Mouse (Mus musculus) embryonic fibroblast, embryonic 13.5 days (primary cell): ENCODE results near the gene Cfap43. TPM values are rescaled to one million over a fixed set of nuclear protein-coding genes. Genes with fewer than 3 reads are reported as not detected.

ENCODE experiments used
- H3K27ac ChIP-seq: 2 replicates; pipeline ENCODE4 v1.5.1; 2012; ENCODE audit warnings: low read length, control low read depth, inconsistent platforms; ENCODE audit not compliant: insufficient read depth
- H3K4me1 ChIP-seq: 2 replicates; pipeline ENCODE4 v1.6.1; 2011; ENCODE audit warnings: low read length; ENCODE audit not compliant: control insufficient read depth, insufficient read depth
- H3K4me3 ChIP-seq: 2 replicates; pipeline ENCODE4 v1.5.1; 2011; ENCODE audit warnings: mild to moderate bottlenecking, control low read depth, low read length; ENCODE audit not compliant: insufficient read depth
- CTCF ChIP-seq: IDR thresholded peaks from 2 replicates; pipeline ENCODE4 v1.5.1; 2011; ENCODE audit warnings: mild to moderate bottlenecking, control low read depth, low read length, moderate library complexity, borderline replicate concordance; ENCODE audit not compliant: insufficient read depth
- POLR2A ChIP-seq: IDR thresholded peaks from 2 replicates; pipeline ENCODE4 v1.6.1; 2011; ENCODE audit warnings: low read depth, mild to moderate bottlenecking, control low read depth, low read length, moderate library complexity
- polyA plus RNA-seq: library from polyadenylated mRNA; stranded (reverse); fragments of >200 nt; gene quantifications from 2 replicates; pipeline ENCODE4 v1.2.4, GENCODE M21; 2011; ENCODE audit warnings: low read depth; ENCODE audit not compliant: missing spikeins, insufficient read length

Cfap43 gene
- polyA plus RNA-seq, result not detected in 2 replicates

DNA sequence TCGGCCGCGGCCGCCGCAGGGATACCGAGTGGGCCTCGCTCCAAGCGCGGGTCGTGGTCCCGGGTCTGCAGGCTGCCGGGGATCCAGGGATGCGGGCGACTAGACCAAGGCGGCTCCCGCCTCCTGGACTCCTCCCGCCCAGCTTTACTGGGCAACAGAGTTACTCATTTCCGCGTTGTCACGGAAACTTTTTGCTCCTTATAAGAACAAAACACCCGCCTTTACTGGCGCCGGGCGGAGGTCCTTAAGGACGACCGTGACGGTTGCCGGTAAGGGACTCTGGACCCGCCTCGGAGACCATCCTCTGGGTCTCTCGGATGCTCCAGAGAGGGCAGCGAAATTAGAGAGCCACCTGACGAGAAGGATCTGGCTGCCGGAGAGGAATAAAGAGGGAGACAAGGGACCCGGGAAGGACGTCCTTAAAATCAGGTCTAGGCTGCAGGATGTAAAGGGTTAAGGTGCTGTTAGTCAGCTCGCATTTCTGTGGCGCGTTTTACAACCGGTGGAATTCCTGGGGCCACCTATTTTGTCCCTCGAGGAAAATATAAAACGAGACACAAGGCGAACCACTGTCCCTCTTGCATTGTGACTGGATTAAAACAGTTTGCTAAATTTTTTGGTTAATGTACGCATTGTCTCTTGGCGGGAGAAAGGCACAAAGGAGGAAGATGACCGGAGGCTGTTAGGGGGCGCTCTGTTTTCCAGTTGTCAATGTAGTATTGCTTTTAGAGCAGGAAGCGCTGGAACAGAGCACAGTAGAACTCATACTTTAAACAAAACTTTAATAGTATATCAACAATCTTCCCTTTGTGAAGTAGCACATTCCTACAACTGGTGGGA lies at the start of gene Cfap43, which contains the start of gene Itprip:
Gene Cfap43, minus strand, starts transcription at position 162 of the 840 bp plus-strand sequence.
Gene Itprip, minus strand, starts transcription at position 174 of the 840 bp plus-strand sequence.
- TF ChIP-seq CTCF (no peak), POLR2A (peak; percentile 73)
- Histone ChIP-seq H3K4me3 (peak within 1 kb of the TSS; percentile 92), H3K27ac (peak within 1 kb of the TSS; percentile 86), H3K4me1 (peaks cover 5% of the 10 kb centered on the region; the same call in 1 of the 2 replicates)

DNA sequence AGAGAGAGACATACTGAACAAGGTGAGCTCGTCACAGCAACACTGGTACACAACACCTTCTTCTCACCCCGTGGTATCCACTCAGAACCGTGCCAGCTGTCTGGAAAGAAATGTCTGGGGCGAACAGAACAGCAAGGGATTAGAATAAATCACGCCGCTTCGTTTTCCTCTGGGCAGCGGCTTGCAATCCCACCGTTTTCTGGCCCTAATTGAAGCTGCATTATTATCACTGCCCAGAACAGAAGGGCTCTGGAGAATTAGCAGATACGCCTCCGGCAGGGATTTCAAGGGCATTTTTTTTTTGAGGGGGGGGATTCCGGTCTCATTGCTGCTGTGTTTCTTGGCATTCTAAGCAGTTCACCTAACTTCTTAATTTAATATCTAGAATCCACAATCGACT lies 39.1 kb upstream of the Cfap43 start:
- Histone ChIP-seq H3K27ac (no peak overlapping the region), H3K4me3 (no peak overlapping the region), H3K4me1 (no peaks in the 10 kb centered on the region)
- TF ChIP-seq POLR2A (no peak), CTCF (no peak)

DNA sequence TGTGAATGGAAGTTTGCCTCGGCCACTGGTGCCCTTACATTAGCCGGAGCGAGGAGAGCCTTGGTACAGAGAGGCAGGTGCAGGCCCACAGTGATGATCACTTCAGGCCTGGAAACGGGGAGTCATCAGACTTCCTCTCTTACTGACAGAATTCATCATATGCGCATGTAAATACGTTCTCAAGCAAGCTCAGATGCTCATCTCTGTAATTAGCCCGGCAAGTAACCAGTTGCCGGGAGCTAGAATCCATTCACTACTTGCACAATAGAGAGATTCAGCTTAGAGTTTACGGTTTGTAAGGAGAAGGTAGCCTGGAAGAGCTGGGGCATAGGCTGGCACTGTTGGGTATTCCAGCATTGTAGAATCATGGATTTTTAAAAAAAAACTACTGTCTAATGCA lies 34.1 kb upstream of the Cfap43 start:
- no peak overlapping the region for H3K4me3 ChIP-seq
- H3K4me1 ChIP-seq, result no peaks in the 10 kb centered on the region
- no peak overlapping the region for H3K27ac ChIP-seq
- TF ChIP-seq POLR2A (no peak), CTCF (no peak)

DNA sequence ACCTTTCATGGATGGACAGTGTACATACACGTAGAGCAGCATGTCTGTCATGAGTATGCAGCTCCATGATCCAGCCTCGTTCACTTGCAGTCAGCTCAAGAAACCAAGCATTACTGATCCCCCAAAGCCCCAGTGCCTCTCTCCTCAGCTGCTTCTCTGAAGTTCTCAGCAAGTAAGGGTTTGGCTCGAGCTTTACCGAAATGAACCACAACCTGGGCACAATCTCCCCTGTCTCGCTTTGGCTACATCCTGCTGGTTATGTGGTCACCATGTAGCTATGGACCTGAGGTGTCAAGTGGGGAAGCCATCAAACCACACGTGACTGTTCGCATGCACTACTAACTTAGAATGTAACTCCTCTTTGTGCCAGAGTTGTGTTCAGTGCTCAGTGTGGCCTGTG lies 31.9 kb upstream of the Cfap43 start:
- Histone ChIP-seq H3K4me1 (no peaks in the 10 kb centered on the region), H3K4me3 (no peak overlapping the region), H3K27ac (no peak overlapping the region)
- no peak for TF ChIP-seq CTCF

DNA sequence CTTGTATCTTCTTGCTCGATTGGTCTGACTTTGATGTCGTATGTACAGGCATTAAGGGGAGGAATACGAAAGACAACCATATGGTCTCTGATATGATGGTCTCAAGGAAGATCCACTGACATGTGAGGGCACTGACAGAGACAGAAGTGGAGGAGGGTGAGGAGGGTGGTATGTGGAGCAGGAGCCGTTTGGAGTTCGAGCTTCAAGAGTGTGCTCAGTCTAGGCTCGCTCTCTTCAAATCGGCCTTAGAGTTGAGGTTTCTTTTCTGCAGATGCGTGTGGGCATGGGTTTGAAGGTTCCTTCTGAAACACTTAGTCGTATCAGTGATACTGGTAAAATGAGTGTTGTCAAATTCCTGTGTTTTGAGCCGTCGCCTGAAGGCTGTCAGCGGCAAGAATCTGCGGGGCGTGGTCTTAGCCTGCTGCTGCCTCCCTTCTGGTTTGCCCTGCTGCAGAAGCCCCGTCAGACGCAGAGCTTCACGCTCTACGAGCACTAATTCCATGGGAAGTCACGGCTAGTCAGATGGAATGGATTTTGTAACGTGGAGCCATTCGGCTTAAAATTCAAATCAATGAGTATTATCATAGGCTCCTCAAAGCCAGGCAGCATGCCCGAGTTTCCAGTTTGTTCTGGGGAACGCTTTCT lies 27.9 kb upstream of the Cfap43 start:
- no peak overlapping the region for H3K4me3 ChIP-seq
- TF ChIP-seq CTCF (no peak), POLR2A (no peak)
- no peaks in the 10 kb centered on the region for H3K4me1 ChIP-seq
- H3K27ac ChIP-seq, result no peak overlapping the region

GRCm38 (mm10) chr19:47939361-47939760 lies 20.3 kb upstream of the Cfap43 start:
- TF ChIP-seq POLR2A, result no peak
- no peak for TF ChIP-seq CTCF
- no peak overlapping the region for H3K4me3 ChIP-seq
- no peaks in the 10 kb centered on the region for H3K4me1 ChIP-seq
- no peak overlapping the region for H3K27ac ChIP-seq

DNA sequence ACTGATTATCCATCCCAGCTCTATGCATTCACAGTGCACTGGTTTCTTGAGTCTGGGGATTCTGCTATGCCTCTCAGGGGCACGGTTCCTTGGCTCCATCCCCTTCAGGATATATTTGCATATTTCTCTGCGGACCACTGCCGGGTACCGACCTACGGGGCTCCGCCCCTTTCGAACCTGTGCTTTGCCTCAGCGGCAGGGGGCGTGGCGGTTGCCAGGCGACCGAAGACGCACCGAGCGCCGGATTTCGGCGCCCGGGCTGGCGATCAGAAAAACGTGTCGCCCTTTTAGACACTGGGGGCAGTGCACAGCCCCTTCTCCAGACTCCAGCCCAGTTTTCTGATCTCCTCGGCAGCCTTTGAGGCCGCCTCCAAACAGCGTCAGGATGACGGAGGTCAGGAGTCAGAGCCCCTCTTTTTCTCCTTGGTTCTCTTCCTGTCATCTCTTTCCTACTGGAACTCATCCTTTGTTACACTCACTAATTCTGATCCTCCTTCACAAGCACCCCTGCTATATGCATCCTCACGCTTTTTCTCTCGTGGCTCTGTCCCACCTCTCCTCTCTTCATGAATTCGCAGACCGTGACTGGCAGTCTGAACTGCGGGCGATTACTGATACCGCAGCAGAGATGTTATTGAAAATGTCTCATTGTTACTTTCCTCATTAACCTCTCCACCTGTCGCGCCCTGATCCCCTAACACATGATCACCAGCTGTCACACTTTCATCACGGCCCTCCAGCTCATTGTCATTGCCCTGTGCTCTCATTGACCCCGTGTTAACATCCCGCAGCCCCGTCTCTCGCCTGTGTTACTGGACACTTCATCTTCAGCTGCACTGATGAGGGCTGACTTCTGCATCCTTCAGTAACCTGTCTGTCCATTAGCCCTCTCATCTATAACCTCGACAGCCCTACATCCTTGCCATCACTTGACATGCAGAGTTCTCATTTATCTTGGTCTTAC lies 18.6 kb upstream of the Cfap43 start, which contains the start of gene Cfap58:
Gene Cfap58, plus strand, starts transcription at position 233 of the 964 bp plus-strand sequence.
- Histone ChIP-seq H3K4me3 (peak within 1 kb of the TSS; percentile 39), H3K27ac (no peak within 1 kb of the TSS), H3K4me1 (no peaks in the 10 kb centered on the region)
- TF ChIP-seq CTCF, result no peak
- no peak for TF ChIP-seq POLR2A

DNA sequence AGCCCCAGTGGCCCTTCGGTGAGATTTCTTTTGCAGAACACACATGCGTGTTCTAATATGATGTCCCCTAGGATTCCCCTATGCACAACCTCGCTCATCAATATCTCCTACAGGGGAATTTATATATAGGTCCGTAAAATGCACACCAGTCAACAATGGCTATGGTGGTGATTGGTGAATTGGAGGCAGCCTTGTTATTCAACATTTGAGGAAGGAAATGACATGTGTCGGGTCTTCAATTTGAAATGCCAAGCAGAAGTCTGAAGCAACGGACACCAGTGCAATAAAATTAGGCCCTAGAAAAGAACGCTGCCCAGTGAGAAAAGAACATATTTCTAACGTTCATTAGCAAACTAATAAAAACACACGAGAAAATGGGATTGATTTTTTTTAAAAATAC lies 17.9 kb upstream of the Cfap43 start:
- no peak overlapping the region for H3K27ac ChIP-seq
- no peak for TF ChIP-seq POLR2A
- TF ChIP-seq CTCF, result no peak
- H3K4me1 ChIP-seq, result no peaks in the 10 kb centered on the region
- no peak overlapping the region for H3K4me3 ChIP-seq

DNA sequence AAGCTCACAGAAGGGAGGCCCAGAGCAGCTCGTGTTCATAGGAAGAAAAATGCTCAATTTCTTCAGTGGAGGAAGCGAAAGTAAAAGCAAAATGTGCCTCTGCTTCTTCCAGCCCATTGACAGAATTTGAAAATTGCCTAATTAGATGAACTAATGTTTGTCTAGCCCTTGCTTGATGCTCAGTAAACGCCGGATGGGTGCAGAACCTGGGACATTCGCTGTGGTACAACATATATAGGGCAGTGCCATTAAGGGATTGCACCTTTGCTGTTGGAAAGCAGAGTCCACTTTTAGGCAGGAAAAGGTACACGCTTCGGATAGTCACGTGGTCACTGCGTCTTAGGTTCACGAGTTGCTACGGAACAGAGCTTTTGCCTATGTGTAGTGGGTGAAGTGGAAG lies 17.4 kb upstream of the Cfap43 start:
- TF ChIP-seq POLR2A, result no peak
- TF ChIP-seq CTCF, result no peak
- Histone ChIP-seq H3K4me1 (no peaks in the 10 kb centered on the region), H3K27ac (no peak overlapping the region), H3K4me3 (no peak overlapping the region)
